Mouse (Mus musculus) lung, postnatal 0 days (tissue): ENCODE measurements at regions not wholly inside any gene's neighbourhood (a gene's known extent, or its start where the extent isn't known, plus 50 kb on each side); places are given as distances from the start of the nearest gene placed in this dataset.

Experiments used
- CTCF ChIP-seq: IDR thresholded peaks from 2 replicates; pipeline ENCODE4 v1.5.1; 2016; ENCODE audit warnings: antibody characterized with exemption, mild to moderate bottlenecking
- EP300 ChIP-seq: IDR thresholded peaks from 2 replicates; pipeline ENCODE4 v1.6.1; 2016; ENCODE audit warnings: antibody characterized with exemption, mild to moderate bottlenecking, control low read depth

GRCm38 (mm10) chr10:29823177-29823576 is 287.5 kb upstream of the Rspo3 start:
- no peak for TF ChIP-seq CTCF
- no peak for TF ChIP-seq EP300
